Mouse (Mus musculus) forebrain, embryonic 12.5 days (tissue): ENCODE data around the gene Elane. TPM values are rescaled to one million over a fixed set of nuclear protein-coding genes. Genes with fewer than 3 reads are reported as not detected.
A peak's percentile ranks its signal among the peaks of the same experiment; 100 is the strongest.

Source experiments
- ATAC-seq: fragments of 200-750 bp; cut with Nextera tagmentation; 2 replicates; pipeline ENCODE4 v1.8.0; 2017; ENCODE audit warnings: moderate TSS enrichment; ENCODE audit not compliant: low FRiP score
- H3K27ac ChIP-seq: fragments of 300-500 bp; sonication (generic); 2 replicates; pipeline ENCODE4 v1.5.1; 2016; ENCODE audit warnings: mild to moderate bottlenecking
- H3K27me3 ChIP-seq: fragments of 300-500 bp; sonication (generic); 2 replicates; pipeline ENCODE4 v1.6.1; 2016; ENCODE audit warnings: mild to moderate bottlenecking
- H3K36me3 ChIP-seq: fragments of 300-500 bp; sonication (generic); replicated peaks from 2 replicates; pipeline ENCODE4 v1.6.1; 2016; ENCODE audit warnings: mild to moderate bottlenecking
- H3K4me1 ChIP-seq: fragments of 300-500 bp; sonication (generic); 2 replicates; pipeline ENCODE4 v1.6.1; 2016
- H3K4me2 ChIP-seq: fragments of 300-500 bp; sonication (generic); 2 replicates; pipeline ENCODE4 v1.6.1; 2016; ENCODE audit warnings: mild to moderate bottlenecking, moderate library complexity
- H3K4me3 ChIP-seq: fragments of 300-500 bp; sonication (generic); replicated peaks from 2 replicates; pipeline ENCODE4 v1.5.1; 2016; ENCODE audit warnings: mild to moderate bottlenecking
- H3K9ac ChIP-seq: fragments of 300-500 bp; sonication (generic); 2 replicates; pipeline ENCODE4 v1.6.1; 2016; ENCODE audit warnings: mild to moderate bottlenecking
- H3K9me3 ChIP-seq: fragments of 300-500 bp; sonication (generic); 2 replicates; pipeline ENCODE4 v1.6.1; 2016
- WGBS: fragments of 180-500 bp; shearing (Covaris S2); methylation state at CpG from one replicate; pipeline ENCODE4 v1.1.7; 2016; 5-methylcytosine and 5-hydroxymethylcytosine counted together
- microRNA-seq: library from miRNA; unstranded; fragments of <30 nt; microRNA quantifications from one replicate; pipeline ENCODE4, GENCODE M21; 2017
- polyA plus RNA-seq: library from polyadenylated mRNA; unstranded; fragments of >200 nt; fragmentation: Nextera tagmentation; extraction: Ambion mirVana; gene quantifications from 2 replicates; pipeline ENCODE4 v1.2.1, GENCODE M21; 2016

Elane gene
- polyA plus RNA-seq, 1 experiment from 2014 or later: not detected

DNA sequence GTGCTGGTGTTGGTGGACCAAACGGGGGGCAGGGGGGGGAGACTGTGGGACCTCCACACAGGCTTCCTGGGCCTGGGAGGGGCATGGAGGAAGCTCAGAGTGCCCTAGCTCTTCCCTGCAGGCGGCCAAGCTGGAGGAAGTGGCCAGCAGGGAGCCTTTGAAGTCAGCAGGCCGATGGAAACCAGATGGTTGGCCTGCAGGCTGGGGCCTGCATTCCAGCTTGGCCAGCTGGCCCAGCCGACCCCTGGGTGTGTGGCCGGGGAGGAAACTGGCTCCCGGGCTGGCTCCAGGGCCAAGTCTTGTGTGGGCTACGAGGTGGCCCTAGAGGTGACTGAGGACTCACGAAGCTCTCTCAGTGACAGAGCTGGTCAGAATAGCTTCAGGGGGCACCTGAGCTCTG, 46.7 kb downstream of the Elane start:
- Histone ChIP-seq H3K4me1 (peaks cover 60% of the 10 kb centered on the region), H3K9ac (no peak overlapping the region), H3K9me3 (no peaks in the 10 kb centered on the region), H3K4me3 (no peak overlapping the region), H3K27me3 (no peaks in the 10 kb centered on the region), H3K4me2 (peak overlapping the region; percentile 4; the same call in 1 of the 2 replicates), H3K36me3 (peaks cover 40% of the 10 kb centered on the region), H3K27ac (0 out of 2 replicates have a peak overlapping the region, but pooled peaks have one; percentile 9)
- WGBS: 30% methylated on average over 8 of the region's 8 CpGs
- ATAC-seq: no peak

DNA sequence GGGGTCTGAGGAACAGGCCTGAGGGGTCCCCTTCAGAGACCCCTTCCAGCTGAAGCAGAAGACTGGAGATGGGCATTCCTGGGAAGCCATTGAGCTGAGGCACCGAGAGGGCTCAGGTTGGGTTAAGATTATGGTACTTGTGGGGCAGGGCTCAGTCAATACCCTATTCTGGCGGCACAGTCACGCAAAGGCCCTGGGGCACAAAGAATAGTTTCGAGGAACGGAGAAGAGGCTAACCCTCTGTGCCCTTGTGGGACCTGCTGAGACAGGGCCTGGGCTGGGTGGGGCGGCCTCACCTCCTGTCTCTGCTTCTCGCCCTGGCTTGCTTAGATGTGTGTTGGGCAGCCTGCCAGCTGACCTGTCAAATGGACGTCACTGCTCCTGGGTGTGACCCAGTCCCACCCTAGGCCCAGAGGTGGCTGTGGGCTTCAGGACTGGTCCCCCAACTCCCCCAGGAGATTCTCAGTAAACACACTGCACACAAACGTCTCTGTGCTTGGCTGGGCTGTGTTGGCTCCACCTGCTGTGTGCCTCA, 47.2 kb downstream of the Elane start:
- no peak for ATAC-seq
- WGBS: 76% methylated on average over 9 of the region's 9 CpGs
- no peaks in the 10 kb centered on the region for H3K27me3 ChIP-seq
- H3K36me3 ChIP-seq: peaks cover 40% of the 10 kb centered on the region
- H3K4me2 ChIP-seq: peak overlapping the region; percentile 4; the same call in 1 of the 2 replicates
- H3K27ac ChIP-seq: no peak overlapping the region
- no peak overlapping the region for H3K9ac ChIP-seq
- no peaks in the 10 kb centered on the region for H3K9me3 ChIP-seq
- no peak overlapping the region for H3K4me3 ChIP-seq
- H3K4me1 ChIP-seq: peaks cover 58% of the 10 kb centered on the region

DNA sequence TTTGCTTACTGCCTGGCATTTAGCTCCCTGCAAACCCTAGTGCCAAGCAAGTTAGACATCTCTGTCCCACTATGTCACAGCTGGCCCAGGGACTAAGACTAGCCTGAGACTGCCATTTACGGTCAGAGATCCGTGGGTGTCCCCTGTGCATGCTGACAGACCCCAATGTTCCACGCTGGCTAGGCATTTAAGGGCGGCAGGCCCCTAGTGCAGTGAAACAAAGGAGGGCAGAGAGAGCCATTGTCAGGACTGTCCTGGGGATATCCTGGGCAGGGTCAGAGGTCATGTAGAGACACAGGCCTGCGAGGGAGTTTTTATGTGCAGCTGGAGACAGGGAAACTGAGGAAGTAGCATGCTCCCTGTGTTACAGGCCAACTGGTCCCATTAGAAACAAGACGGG, 47.8 kb downstream of the Elane start:
- H3K9ac ChIP-seq: no peak overlapping the region
- peaks cover 51% of the 10 kb centered on the region for H3K4me1 ChIP-seq
- 0 out of 2 replicates have a peak overlapping the region, but pooled peaks have one; percentile 25 for H3K27ac ChIP-seq
- no peaks in the 10 kb centered on the region for H3K9me3 ChIP-seq
- no peak overlapping the region for H3K4me3 ChIP-seq
- ATAC-seq: no peak
- 35% methylated on average over 6 of the region's 6 CpGs for WGBS
- no peaks in the 10 kb centered on the region for H3K27me3 ChIP-seq
- H3K36me3 ChIP-seq: peaks cover 40% of the 10 kb centered on the region
- H3K4me2 ChIP-seq: no peak overlapping the region

DNA sequence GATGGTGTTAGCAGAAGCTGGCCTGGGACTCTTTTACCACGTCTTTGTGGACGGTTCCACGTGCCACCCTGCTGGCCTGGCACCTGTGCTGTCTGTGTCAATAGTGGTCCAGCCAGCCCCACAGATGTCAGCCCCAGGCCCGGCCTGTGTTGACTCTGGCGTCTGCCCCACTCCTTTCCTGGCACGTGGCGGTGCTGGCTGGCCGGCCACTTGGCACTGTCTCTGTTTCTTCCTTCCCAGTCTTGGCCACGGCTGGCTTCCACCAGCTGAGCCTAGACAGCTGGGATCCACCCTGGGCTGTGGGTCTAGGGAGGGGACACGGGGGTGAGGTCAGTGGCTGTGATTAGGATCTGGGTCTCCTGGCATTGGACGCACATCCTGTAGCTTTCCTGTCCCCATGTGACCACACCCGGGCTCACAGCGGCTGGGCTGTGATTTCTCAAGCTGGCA, 48.2 kb downstream of the Elane start:
- H3K4me3 ChIP-seq: no peak overlapping the region
- no peaks in the 10 kb centered on the region for H3K9me3 ChIP-seq
- H3K9ac ChIP-seq: no peak overlapping the region
- H3K27ac ChIP-seq: no peak overlapping the region
- no peak overlapping the region for H3K4me2 ChIP-seq
- H3K4me1 ChIP-seq: peaks cover 47% of the 10 kb centered on the region
- no peaks in the 10 kb centered on the region for H3K27me3 ChIP-seq
- peaks cover 40% of the 10 kb centered on the region for H3K36me3 ChIP-seq
- 80% methylated on average over 13 of the region's 13 CpGs for WGBS
- ATAC-seq: no peak; the same call in 1 of the 2 replicates

DNA sequence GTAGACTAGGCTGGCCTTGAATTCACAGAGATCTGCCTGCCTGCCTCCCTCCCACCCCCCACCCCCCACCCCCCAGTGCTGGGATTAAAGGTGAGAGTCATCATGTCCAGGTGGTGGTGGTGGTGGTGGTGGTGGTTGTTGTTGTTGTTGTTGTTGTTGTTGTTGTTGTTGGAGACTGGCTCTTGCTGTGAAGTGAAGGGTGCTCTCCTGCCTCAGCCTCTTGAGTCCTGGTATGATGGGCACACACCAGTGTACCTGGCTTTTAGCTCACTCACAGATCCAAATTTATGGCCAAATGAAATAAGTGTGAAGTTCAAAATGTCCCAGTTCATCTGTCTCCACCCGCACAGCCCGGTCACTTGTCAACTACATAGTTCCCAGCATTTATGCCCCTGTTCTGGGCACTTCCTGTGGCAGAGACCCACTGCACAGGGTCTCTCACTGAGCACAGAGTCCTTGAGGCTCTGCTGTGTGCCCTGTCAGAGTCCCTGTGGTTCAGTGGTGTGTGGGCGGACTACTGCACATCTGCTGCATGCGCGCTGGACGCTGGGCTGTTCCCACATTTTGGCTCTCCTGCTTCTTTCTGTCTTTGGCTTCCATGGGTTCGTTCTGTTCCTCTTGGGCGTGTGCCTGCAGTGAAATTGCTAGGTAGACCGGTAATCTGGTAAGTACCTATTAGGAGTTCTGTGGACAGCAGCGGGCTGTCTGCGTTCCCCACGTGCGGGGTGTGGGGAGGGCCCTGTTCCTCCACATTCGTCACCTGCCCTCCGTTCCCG, 48.9 kb downstream of the Elane start:
- H3K9ac ChIP-seq: no peak overlapping the region
- WGBS: 88% methylated on average over 16 of the region's 16 CpGs
- H3K4me3 ChIP-seq: no peak overlapping the region
- peaks cover 40% of the 10 kb centered on the region for H3K36me3 ChIP-seq
- H3K4me2 ChIP-seq: no peak overlapping the region
- H3K4me1 ChIP-seq: peaks cover 40% of the 10 kb centered on the region
- H3K9me3 ChIP-seq: no peaks in the 10 kb centered on the region
- no peak for ATAC-seq
- no peak overlapping the region for H3K27ac ChIP-seq
- H3K27me3 ChIP-seq: no peaks in the 10 kb centered on the region

DNA sequence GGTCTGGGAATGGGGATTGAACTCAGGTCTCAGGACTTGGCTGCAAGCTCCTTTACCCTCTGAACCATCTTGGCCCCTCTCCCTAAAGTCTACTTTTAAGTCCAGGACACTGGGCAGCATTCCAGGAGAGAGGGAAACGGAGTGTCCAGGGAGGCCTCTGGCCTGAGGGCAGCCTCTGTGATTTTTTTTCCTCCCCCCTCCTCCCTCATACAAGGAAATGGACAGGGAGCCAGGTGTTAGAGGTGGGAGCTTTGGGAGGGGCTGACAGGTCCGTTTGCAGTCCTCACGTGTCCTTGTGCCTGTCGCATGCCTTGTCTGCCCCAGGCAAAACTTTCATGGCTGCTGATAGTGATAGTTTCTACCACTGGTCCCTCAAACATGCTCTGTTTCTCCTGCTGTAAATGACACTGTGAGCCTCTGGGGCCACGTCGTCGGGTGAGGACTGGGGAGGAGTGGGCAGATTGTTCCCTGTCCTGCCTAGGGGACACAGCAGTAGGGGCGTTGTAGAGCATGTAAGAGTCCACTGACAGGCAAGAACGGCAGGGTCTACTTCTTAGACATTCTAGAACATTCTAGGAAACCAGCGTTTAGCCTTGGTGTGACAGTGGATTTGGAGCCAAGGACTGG, 50.4 kb downstream of the Elane start:
- H3K27ac ChIP-seq: peak overlapping the region; percentile 31
- no peak overlapping the region for H3K9ac ChIP-seq
- H3K4me3 ChIP-seq: no peak overlapping the region
- H3K27me3 ChIP-seq: no peaks in the 10 kb centered on the region
- 80% methylated on average over 10 of the region's 10 CpGs for WGBS
- no peaks in the 10 kb centered on the region for H3K9me3 ChIP-seq
- ATAC-seq: no peak
- H3K4me1 ChIP-seq: peaks cover 37% of the 10 kb centered on the region
- no peak overlapping the region for H3K4me2 ChIP-seq
- peaks cover 32% of the 10 kb centered on the region for H3K36me3 ChIP-seq

DNA sequence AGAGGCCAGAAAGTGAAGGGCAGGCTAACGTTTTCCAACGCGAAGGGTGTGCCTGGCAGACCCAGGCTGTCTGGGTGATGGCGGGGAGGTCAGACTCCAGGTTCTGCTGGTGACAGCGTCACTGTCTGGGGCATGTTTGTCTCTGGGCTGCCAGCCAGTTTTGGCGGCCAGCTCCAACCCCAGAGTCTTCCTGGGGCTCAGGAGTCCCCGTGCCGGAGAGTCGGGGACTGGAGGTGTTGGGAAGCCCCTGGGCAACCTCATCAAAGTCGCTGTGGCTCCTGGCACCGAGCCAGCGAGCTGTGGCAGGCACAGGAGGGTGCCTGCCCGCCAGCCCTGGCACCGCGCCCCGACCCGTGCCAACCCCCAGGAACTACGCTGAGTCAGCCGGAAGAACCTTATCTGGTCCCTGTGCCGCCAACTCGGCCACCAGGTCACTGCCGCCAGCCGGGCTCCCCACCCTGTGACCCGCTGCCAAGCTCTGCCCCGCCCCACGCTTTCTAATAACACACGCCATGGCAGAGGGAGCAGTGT, 50.9 kb downstream of the Elane start:
- H3K36me3 ChIP-seq: peaks cover 32% of the 10 kb centered on the region
- H3K9me3 ChIP-seq: no peaks in the 10 kb centered on the region
- peak overlapping the region; percentile 31; the same call in 1 of the 2 replicates for H3K27ac ChIP-seq
- ATAC-seq: no peak
- no peak overlapping the region for H3K9ac ChIP-seq
- H3K4me3 ChIP-seq: no peak overlapping the region
- H3K27me3 ChIP-seq: no peaks in the 10 kb centered on the region
- peaks cover 34% of the 10 kb centered on the region for H3K4me1 ChIP-seq
- 81% methylated on average over 27 of the region's 27 CpGs for WGBS
- no peak overlapping the region for H3K4me2 ChIP-seq

Small RNAs within 50 kb of the gene (microRNA-seq; reads per million reads assigned to microRNA genes)
- gene Mir6910: 0.73 reads per million

Other genes with a start within 250 kb of the Elane start
- gene Shc2, start 248.3 kb upstream of the Elane start, polyA plus RNA-seq: 11.9 and 12.7 TPM in 2 replicates
- gene Odf3l2, start 240.5 kb upstream of the Elane start, polyA plus RNA-seq: not detected in 2 replicates
- 0.99 and 1.0 TPM in 2 replicates for gene Madcam1, start 221.7 kb upstream of the Elane start, polyA plus RNA-seq
- gene Tpgs1, start 216.9 kb upstream of the Elane start, polyA plus RNA-seq: 61.0 and 62.5 TPM in 2 replicates
- gene Cdc34, start 204.1 kb upstream of the Elane start, polyA plus RNA-seq: 129 and 141 TPM in 2 replicates
- 1.1 and 1.6 TPM in 2 replicates for gene Gzmm, start 197.2 kb upstream of the Elane start, polyA plus RNA-seq
- gene Bsg, start 181.8 kb upstream of the Elane start, polyA plus RNA-seq: 474 and 500 TPM in 2 replicates
- gene Hcn2, start 169.6 kb upstream of the Elane start, polyA plus RNA-seq: 0.11 and 0.18 TPM in 2 replicates
- 43.7 and 47.6 TPM in 2 replicates for gene Polrmt, start 139.7 kb upstream of the Elane start, polyA plus RNA-seq
- gene Fgf22, start 131.2 kb upstream of the Elane start, polyA plus RNA-seq: 0.47 and 0.68 TPM in 2 replicates
- gene Rnf126, start 119.3 kb upstream of the Elane start, polyA plus RNA-seq: 96.8 and 103 TPM in 2 replicates
- gene Fstl3, start 109.0 kb upstream of the Elane start, polyA plus RNA-seq: 0.55 and 1.0 TPM in 2 replicates
- 0.09 TPM in 1 of 2 replicates, not detected in the other for gene Prss57, start 95.3 kb upstream of the Elane start, polyA plus RNA-seq
- 184 and 194 TPM in 2 replicates for gene Palm, start 92.7 kb upstream of the Elane start, polyA plus RNA-seq
- gene Misp, start 65.3 kb upstream of the Elane start, polyA plus RNA-seq: 0.81 and 1.1 TPM in 2 replicates
- 223 TPM in 2 replicates for gene Ptbp1, start 31.8 kb upstream of the Elane start, polyA plus RNA-seq
- gene Prtn3, start 11.8 kb upstream of the Elane start, polyA plus RNA-seq: 14.8 and 16.2 TPM in 2 replicates
- gene Plppr3, start 11.6 kb upstream of the Elane start, polyA plus RNA-seq: 223 and 250 TPM in 2 replicates
- gene Cfd, start 4.6 kb downstream of the Elane start, polyA plus RNA-seq: not detected in 2 replicates
- 59.9 and 62.3 TPM in 2 replicates for gene Med16, start 22.7 kb downstream of the Elane start, polyA plus RNA-seq
- gene Gm26602, start 24.6 kb downstream of the Elane start, polyA plus RNA-seq: 35.1 and 53.2 TPM in 2 replicates
- gene Kiss1r, start 30.7 kb downstream of the Elane start, polyA plus RNA-seq: 0.96 and 1.1 TPM in 2 replicates
- 162 and 173 TPM in 2 replicates for gene R3hdm4, start 35.0 kb downstream of the Elane start, polyA plus RNA-seq
- 4.5 and 4.7 TPM in 2 replicates for gene Arid3a, start 40.8 kb downstream of the Elane start, polyA plus RNA-seq
- gene Wdr18, start 73.9 kb downstream of the Elane start, polyA plus RNA-seq: 94.4 and 96.0 TPM in 2 replicates
- gene Grin3b, start 84.5 kb downstream of the Elane start, polyA plus RNA-seq: 0.46 TPM in 2 replicates
- 14.7 and 19.2 TPM in 2 replicates for gene Tmem259, start 98.1 kb downstream of the Elane start, polyA plus RNA-seq
- gene Cnn2, start 102.3 kb downstream of the Elane start, polyA plus RNA-seq: 85.5 and 115 TPM in 2 replicates
- gene Abca7, start 110.2 kb downstream of the Elane start, polyA plus RNA-seq: 5.8 and 5.9 TPM in 2 replicates
- gene Arhgap45, start 130.4 kb downstream of the Elane start, polyA plus RNA-seq: 3.4 and 3.6 TPM in 2 replicates
- 183 and 184 TPM in 2 replicates for gene Polr2e, start 153.5 kb downstream of the Elane start, polyA plus RNA-seq
- 434 and 458 TPM in 2 replicates for gene Gpx4, start 160.9 kb downstream of the Elane start, polyA plus RNA-seq
- gene Sbno2, start 219.3 kb downstream of the Elane start, polyA plus RNA-seq: 14.8 and 16.4 TPM in 2 replicates
- 20.8 and 23.2 TPM in 2 replicates for gene Stk11, start 229.6 kb downstream of the Elane start, polyA plus RNA-seq